Mouse (Mus musculus) intestine, postnatal 0 days (tissue): Measurements from ENCODE around the gene Sned1. TPM values are rescaled to one million over a fixed set of nuclear protein-coding genes. Genes with fewer than 3 reads are reported as not detected.
"Not testable (repeated sequence)": the region's sequence is repeated elsewhere in the genome, so short reads cannot be mapped to it uniquely, and the experiment has no call there.

Experiments used
- ATAC-seq: fragments of 200-750 bp; cut with Nextera tagmentation; 2 replicates; pipeline ENCODE4 v1.8.0; 2017; ENCODE audit warnings: mild to moderate bottlenecking, moderate TSS enrichment, moderate library complexity
- H3K27ac ChIP-seq: fragments of 300-500 bp; sonication (generic); 2 replicates; pipeline ENCODE4 v1.5.1; 2014; ENCODE audit warnings: mild to moderate bottlenecking, low read depth, low read length, moderate library complexity
- H3K27me3 ChIP-seq: fragments of 300-500 bp; sonication (generic); replicated peaks from 2 replicates; pipeline ENCODE4 v1.6.1; 2014; ENCODE audit warnings: low read length, mixed read lengths; ENCODE audit not compliant: control insufficient read depth, insufficient read depth
- H3K36me3 ChIP-seq: fragments of 300-500 bp; sonication (generic); 2 replicates; pipeline ENCODE4 v1.6.1; 2014; ENCODE audit warnings: mild to moderate bottlenecking, moderate library complexity; ENCODE audit not compliant: control insufficient read depth, insufficient read depth
- H3K4me1 ChIP-seq: fragments of 300-500 bp; sonication (generic); replicated peaks from 2 replicates; pipeline ENCODE4 v1.6.1; 2014; ENCODE audit warnings: antibody characterized with exemption, low read length, mixed read lengths; ENCODE audit not compliant: control insufficient read depth, insufficient read depth
- H3K4me2 ChIP-seq: fragments of 300-500 bp; sonication (generic); replicated peaks from 2 replicates; pipeline ENCODE4 v1.6.1; 2014; ENCODE audit warnings: low read depth, mild to moderate bottlenecking, moderate library complexity
- H3K4me3 ChIP-seq: fragments of 300-500 bp; sonication (generic); 2 replicates; pipeline ENCODE4 v1.5.1; 2014; ENCODE audit warnings: low read depth, low read length
- H3K9ac ChIP-seq: fragments of 300-500 bp; sonication (generic); 2 replicates; pipeline ENCODE4 v1.6.1; 2014; ENCODE audit warnings: mild to moderate bottlenecking, low read depth, low read length
- H3K9me3 ChIP-seq: fragments of 300-500 bp; sonication (generic); 2 replicates; pipeline ENCODE4 v1.6.1; 2016; ENCODE audit warnings: mixed run types; ENCODE audit not compliant: control insufficient read depth
- CTCF ChIP-seq: sonication (generic); IDR thresholded peaks from 2 replicates; pipeline ENCODE4 v1.5.1; 2016; ENCODE audit warnings: low read depth, mild to moderate bottlenecking, control low read depth, antibody characterized with exemption, moderate library complexity
- whole genome bisulfite sequencing: fragments of 180-500 bp; shearing (Covaris S2); extraction: QIAGEN DNeasy Blood & Tissue Kit; methylation state at CpG from one replicate; pipeline ENCODE4 v1.1.7; 2014; 5-methylcytosine and 5-hydroxymethylcytosine counted together
- polyA plus RNA-seq: library from polyadenylated mRNA; unstranded; fragments of >200 nt; fragmentation: Nextera tagmentation; extraction: Ambion mirVana; gene quantifications from 2 replicates; pipeline ENCODE4 v1.2.1, GENCODE M21; 2015

Sned1 gene
- polyA plus RNA-seq, 1 experiment from 2014 or later: 0.81 TPM

DNA sequence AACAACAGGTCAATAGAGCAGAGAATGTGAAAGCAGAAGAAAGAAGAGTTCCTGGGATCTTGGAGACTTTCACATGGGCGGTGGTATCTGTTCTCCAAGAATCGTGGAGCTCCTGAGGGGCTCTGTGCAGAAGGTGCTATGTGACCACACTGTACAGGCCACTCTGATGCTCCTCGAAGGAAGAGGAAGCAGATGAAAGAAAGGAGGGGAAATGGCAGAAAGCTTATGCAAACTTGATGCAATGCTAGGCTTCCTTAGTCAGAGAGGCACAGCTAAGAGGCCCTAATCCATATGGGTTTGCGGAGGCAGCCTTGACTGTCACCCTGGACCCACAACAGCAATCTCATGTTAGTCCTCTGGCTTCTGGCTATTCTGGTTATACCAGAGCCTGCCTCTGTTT lies 55.3 kb downstream of the Sned1 start:
- no peak for TF ChIP-seq CTCF
- H3K9me3 ChIP-seq: no peaks in the 10 kb centered on the region
- peaks cover 6% of the 10 kb centered on the region; the same call in 1 of the 2 replicates for H3K36me3 ChIP-seq
- H3K27me3 ChIP-seq: no peaks in the 10 kb centered on the region
- no peak overlapping the region for H3K9ac ChIP-seq
- no peaks in the 10 kb centered on the region for H3K4me1 ChIP-seq
- ATAC-seq: no peak
- no peak overlapping the region for H3K4me2 ChIP-seq
- no peak overlapping the region for H3K4me3 ChIP-seq
- no peak overlapping the region for H3K27ac ChIP-seq
- WGBS: 76% methylated on average over 4 of the region's 4 CpGs

DNA sequence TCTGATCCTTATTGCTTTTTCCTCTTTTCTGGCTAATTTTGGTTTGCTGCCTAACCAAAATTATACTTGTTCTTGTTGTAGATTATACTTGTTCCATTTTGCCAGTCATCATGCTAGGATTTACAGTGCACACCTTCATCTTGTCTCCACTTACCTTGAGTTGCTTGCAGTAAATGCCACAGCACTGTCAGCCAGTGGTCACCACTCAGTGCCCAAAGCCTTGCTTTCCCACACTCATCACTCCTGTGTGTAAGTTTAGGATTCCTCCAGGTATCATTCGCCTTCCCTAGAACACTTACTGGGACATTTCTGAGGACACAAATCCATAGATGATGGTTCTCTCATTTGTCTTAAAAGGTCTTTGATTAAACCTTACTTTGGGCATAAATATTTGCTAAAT lies 56.0 kb downstream of the Sned1 start:
- Histone ChIP-seq H3K4me1 (no peaks in the 10 kb centered on the region), H3K27ac (no peak overlapping the region), H3K9ac (no peak overlapping the region), H3K4me3 (no peak overlapping the region), H3K36me3 (peaks cover 9% of the 10 kb centered on the region; the same call in 1 of the 2 replicates), H3K4me2 (no peak overlapping the region), H3K9me3 (no peaks in the 10 kb centered on the region), H3K27me3 (no peaks in the 10 kb centered on the region)
- no peak for ATAC-seq
- 93% methylated on average over 1 of the region's 1 CpGs for WGBS
- TF ChIP-seq CTCF: no peak

DNA sequence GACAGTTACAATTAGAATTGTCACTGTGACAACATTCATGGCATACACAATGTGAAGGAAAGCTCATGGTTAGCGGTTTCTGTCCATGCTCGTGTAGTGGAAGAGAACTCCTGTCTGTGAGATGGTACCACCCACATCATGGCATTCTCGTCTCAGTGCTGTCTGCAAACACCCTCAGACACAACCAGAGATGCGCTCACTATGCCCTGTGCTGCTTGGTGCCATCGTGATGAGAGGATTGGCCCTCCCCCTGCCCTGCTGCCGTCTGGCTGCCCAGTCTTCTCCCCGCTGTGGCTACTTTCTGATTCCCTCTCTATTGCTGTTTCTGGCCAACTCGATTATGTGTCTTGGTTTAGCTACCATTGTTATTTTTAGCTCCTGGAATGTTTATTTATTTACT lies 56.4 kb downstream of the Sned1 start:
- H3K4me1 ChIP-seq: no peaks in the 10 kb centered on the region
- H3K27me3 ChIP-seq: no peaks in the 10 kb centered on the region
- peaks cover 9% of the 10 kb centered on the region; the same call in 1 of the 2 replicates for H3K36me3 ChIP-seq
- H3K4me3 ChIP-seq: no peak overlapping the region
- no peak for ATAC-seq
- no peak overlapping the region for H3K4me2 ChIP-seq
- H3K9me3 ChIP-seq: no peaks in the 10 kb centered on the region
- TF ChIP-seq CTCF: no peak
- no peak overlapping the region for H3K27ac ChIP-seq
- no peak overlapping the region for H3K9ac ChIP-seq
- 82% methylated on average over 8 of the region's 8 CpGs for WGBS

DNA sequence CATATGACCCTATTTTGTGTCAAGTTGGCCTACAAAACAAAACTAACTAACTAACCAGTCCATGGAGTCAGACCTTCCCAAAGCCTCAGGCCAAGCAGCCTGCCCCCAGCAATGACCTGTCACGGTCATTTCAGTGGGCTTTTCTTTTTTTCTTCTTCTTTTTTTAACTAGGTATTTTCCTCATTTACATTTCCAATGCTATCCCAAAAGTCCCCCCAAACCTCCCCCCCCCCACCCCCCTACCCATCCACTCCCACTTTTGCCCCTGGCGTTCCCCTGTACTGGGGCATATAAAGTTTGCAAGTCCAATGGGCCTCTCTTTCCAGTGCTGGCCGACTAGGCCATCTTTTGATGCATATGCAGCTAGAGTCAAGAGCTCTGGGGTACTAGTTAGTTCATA lies 58.9 kb downstream of the Sned1 start:
- not testable (repeated sequence) for H3K4me2 ChIP-seq, H3K9ac ChIP-seq, H3K4me3 ChIP-seq, H3K27ac ChIP-seq, H3K27me3 ChIP-seq, H3K9me3 ChIP-seq, H3K4me1 ChIP-seq, ATAC-seq
- 75% methylated on average over 3 of the region's 3 CpGs for WGBS
- H3K36me3 ChIP-seq: peaks cover 23% of the 10 kb centered on the region

DNA sequence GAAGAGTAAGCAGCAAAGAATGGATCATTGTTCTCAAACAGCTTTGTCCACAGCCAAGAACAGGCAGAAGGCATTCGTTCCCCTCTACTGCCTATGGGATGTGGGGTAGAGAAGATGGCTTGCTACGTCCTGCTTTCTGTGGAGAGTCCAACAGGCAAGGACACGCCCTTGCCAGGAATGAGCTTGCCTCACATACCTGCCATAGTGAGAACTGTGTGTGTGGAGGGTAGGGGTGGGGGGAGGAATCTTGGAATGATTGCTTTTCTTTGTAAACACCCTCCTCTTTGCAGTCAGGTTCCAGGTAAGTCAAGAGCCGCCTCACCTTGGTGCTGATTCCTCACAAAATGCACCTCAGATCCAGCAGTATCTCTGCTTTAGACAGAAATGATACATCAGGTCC lies 64.2 kb downstream of the Sned1 start:
- WGBS: 55% methylated on average over 4 of the region's 4 CpGs
- Histone ChIP-seq H3K36me3 (peaks cover 68% of the 10 kb centered on the region), H3K9me3 (no peaks in the 10 kb centered on the region), H3K4me2 (no peak overlapping the region), H3K4me3 (no peak overlapping the region), H3K4me1 (no peaks in the 10 kb centered on the region), H3K27ac (no peak overlapping the region), H3K27me3 (no peaks in the 10 kb centered on the region), H3K9ac (no peak overlapping the region)
- no peak for TF ChIP-seq CTCF
- ATAC-seq: no peak

DNA sequence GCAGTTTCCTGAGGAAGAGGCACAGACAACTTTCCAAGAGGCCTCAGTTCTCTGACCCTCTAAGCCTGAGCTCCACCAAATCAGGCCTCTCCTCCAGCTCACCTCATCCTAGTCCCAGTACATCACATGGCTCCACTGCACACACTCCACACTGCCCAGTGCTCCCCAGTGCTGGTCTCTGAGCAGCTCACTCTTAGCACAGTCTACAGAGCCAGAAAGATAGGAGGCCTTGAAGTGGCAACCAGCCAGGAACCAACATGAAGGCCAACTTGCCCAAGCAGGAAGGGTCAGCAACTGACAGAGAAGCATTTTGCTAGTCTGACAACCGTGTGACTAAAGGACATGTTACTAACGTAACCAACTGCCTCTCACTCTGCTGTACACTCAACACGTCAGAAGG lies 64.9 kb downstream of the Sned1 start:
- H3K9ac ChIP-seq: no peak overlapping the region
- peaks cover 66% of the 10 kb centered on the region for H3K36me3 ChIP-seq
- H3K27me3 ChIP-seq: no peaks in the 10 kb centered on the region
- H3K4me1 ChIP-seq: 0 out of 2 replicates have a peak, but pooled peaks cover 2% of the 10 kb centered on the region
- no peak overlapping the region for H3K4me3 ChIP-seq
- no peak overlapping the region for H3K4me2 ChIP-seq
- no peak for ATAC-seq
- H3K9me3 ChIP-seq: no peaks in the 10 kb centered on the region
- TF ChIP-seq CTCF: no peak
- H3K27ac ChIP-seq: no peak overlapping the region
- WGBS: 93% methylated on average over 3 of the region's 3 CpGs
